Mouse (Mus musculus) stomach, embryonic 16.5 days (tissue): Measurements from ENCODE around the gene Cap1. TPM values are rescaled to one million over a fixed set of nuclear protein-coding genes. Genes with fewer than 3 reads are reported as not detected.

Experiments
- polyA plus RNA-seq: library from polyadenylated mRNA; unstranded; fragments of >200 nt; fragmentation: Nextera tagmentation; extraction: Ambion mirVana; gene quantifications from 2 replicates; pipeline ENCODE4 v1.2.1, GENCODE M21; 2015

Gene Cap1
- polyA plus RNA-seq, 1 experiment from 2014 or later: 75.1 TPM

Other genes starting within 250 kb of the Cap1 start
- gene 9530002B09Rik, start 196.8 kb downstream of the Cap1 start, polyA plus RNA-seq: not detected in 2 replicates
- 79.3 and 90.6 TPM in 2 replicates for gene Ppt1, start 49.8 kb downstream of the Cap1 start, polyA plus RNA-seq
- 5.8 and 8.4 TPM in 2 replicates for gene Mfsd2a, start 75.1 kb upstream of the Cap1 start, polyA plus RNA-seq
- gene Mycl, start 109.6 kb upstream of the Cap1 start, polyA plus RNA-seq: 13.0 and 13.8 TPM in 2 replicates
- gene Trit1, start 130.5 kb upstream of the Cap1 start, polyA plus RNA-seq: 20.1 and 21.2 TPM in 2 replicates
- 0.50 and 0.67 TPM in 2 replicates for gene Bmp8b, start 219.1 kb upstream of the Cap1 start, polyA plus RNA-seq
- gene Oxct2b, start 230.2 kb upstream of the Cap1 start, polyA plus RNA-seq: 0.22 TPM in 1 of 2 replicates, not detected in the other